Mouse (Mus musculus) mature B cell (primary cell): ENCODE measurements around the gene Ep400.

Experiments
- in situ Hi-C: fragments of 300-500 bp; cut with MboI; formaldehyde crosslinking; loops from 2 replicates; pipeline ENCODE4 v1.14.3; 2019

Gene Ep400

GRCm38 (mm10) chr5:110770448-110771158 lies at the start of gene Ep400:
Gene Ep400 (minus strand): TSS chr5:110770717.
- in situ Hi-C loops, result no loop called here

- in situ Hi-C loops, result no loop called here
These were observed 39.3 kb upstream of the Ep400 start, which contains the start of gene Ulk1 for GRCm38 (mm10) chr5:110809667-110810325. Gene Ulk1 (minus strand): TSS chr5:110810097.

- in situ Hi-C loops, result no loop called here
These were observed 38.5 kb upstream of the Ep400 start for GRCm38 (mm10) chr5:110808821-110809666.

- in situ Hi-C loops, result no loop called here
These were observed 37.6 kb upstream of the Ep400 start for GRCm38 (mm10) chr5:110808061-110808631.

- in situ Hi-C loops, result no loop called here
These were observed 36.9 kb upstream of the Ep400 start for GRCm38 (mm10) chr5:110807453-110807852.

- in situ Hi-C loops, result no loop called here
These were observed 36.2 kb upstream of the Ep400 start for GRCm38 (mm10) chr5:110806676-110807075.

GRCm38 (mm10) chr5:110806154-110806553 lies 35.6 kb upstream of the Ep400 start:
- in situ Hi-C loops, result no loop called here

GRCm38 (mm10) chr5:110804012-110804743 lies 33.7 kb upstream of the Ep400 start:
- in situ Hi-C loops, result no loop called here

- in situ Hi-C loops, result no loop called here
These were observed 32.3 kb upstream of the Ep400 start for GRCm38 (mm10) chr5:110802809-110803208.

GRCm38 (mm10) chr5:110802186-110802585 lies 31.7 kb upstream of the Ep400 start:
- in situ Hi-C loops, result no loop called here

GRCm38 (mm10) chr5:110801036-110801624 lies 30.6 kb upstream of the Ep400 start:
- in situ Hi-C loops, result no loop called here

GRCm38 (mm10) chr5:110797696-110798095 lies 27.2 kb upstream of the Ep400 start:
- in situ Hi-C loops, result no loop called here

GRCm38 (mm10) chr5:110794363-110794762 lies 23.8 kb upstream of the Ep400 start:
- in situ Hi-C loops, result no loop called here

- in situ Hi-C loops, result no loop called here
These were observed 18.2 kb upstream of the Ep400 start for GRCm38 (mm10) chr5:110788684-110789083.

- in situ Hi-C loops, result no loop called here
These were observed 15.7 kb upstream of the Ep400 start for GRCm38 (mm10) chr5:110786081-110786835.

- in situ Hi-C loops, result no loop called here
These were observed 12.6 kb upstream of the Ep400 start for GRCm38 (mm10) chr5:110783150-110783549.

GRCm38 (mm10) chr5:110781529-110782238 lies 11.2 kb upstream of the Ep400 start:
- in situ Hi-C loops, result no loop called here

GRCm38 (mm10) chr5:110780761-110781528 lies 10.4 kb upstream of the Ep400 start:
- in situ Hi-C loops, result no loop called here
